Mouse (Mus musculus) liver, embryonic 11.5 days (tissue): Measurements from ENCODE around the gene Pdzph1. TPM values are rescaled to one million over a fixed set of nuclear protein-coding genes. Genes with fewer than 3 reads are reported as not detected.
A peak's percentile ranks its signal among the peaks of the same experiment; 100 is the strongest.

Source experiments
- ATAC-seq: fragments of 200-750 bp; cut with Nextera tagmentation; replicated peaks from 2 replicates; pipeline ENCODE4 v1.8.0; 2017; ENCODE audit warnings: moderate number of reproducible peaks, mild to moderate bottlenecking, moderate TSS enrichment, moderate library complexity; ENCODE audit not compliant: low FRiP score
- DNase-seq: peaks from one replicate; pipeline ENCODE4 v3.0.0-alpha.2; 2017; ENCODE audit warnings: low spot score
- H3K27ac ChIP-seq: fragments of 300-500 bp; sonication (generic); 2 replicates; pipeline ENCODE4 v1.5.1; 2014; ENCODE audit warnings: mild to moderate bottlenecking, low read depth, low read length, control low read depth
- H3K27me3 ChIP-seq: fragments of 300-500 bp; sonication (generic); replicated peaks from 2 replicates; pipeline ENCODE4 v1.6.1; 2014; ENCODE audit warnings: low read length, mixed read lengths; ENCODE audit not compliant: control insufficient read depth, insufficient read depth
- H3K36me3 ChIP-seq: fragments of 300-500 bp; sonication (generic); 2 replicates; pipeline ENCODE4 v1.6.1; 2014; ENCODE audit warnings: mild to moderate bottlenecking, low read length, moderate library complexity, mixed read lengths; ENCODE audit not compliant: control insufficient read depth, insufficient read depth
- H3K4me1 ChIP-seq: fragments of 300-500 bp; sonication (generic); replicated peaks from 2 replicates; pipeline ENCODE4 v1.6.1; 2014; ENCODE audit warnings: low read length, mixed read lengths; ENCODE audit not compliant: control insufficient read depth, insufficient read depth
- H3K4me2 ChIP-seq: fragments of 300-500 bp; sonication (generic); 2 replicates; pipeline ENCODE4 v1.6.1; 2014; ENCODE audit warnings: mild to moderate bottlenecking, control low read depth, moderate library complexity
- H3K4me3 ChIP-seq: fragments of 300-500 bp; sonication (generic); 2 replicates; pipeline ENCODE4 v1.5.1; 2014; ENCODE audit warnings: low read depth, low read length, control low read depth
- H3K9ac ChIP-seq: fragments of 300-500 bp; sonication (generic); 2 replicates; pipeline ENCODE4 v1.6.1; 2014; ENCODE audit warnings: low read depth, low read length, control low read depth
- H3K9me3 ChIP-seq: fragments of 300-500 bp; sonication (generic); 2 replicates; pipeline ENCODE4 v1.6.1; 2016; ENCODE audit warnings: low read length, inconsistent platforms, mixed read lengths; ENCODE audit not compliant: control insufficient read depth
- WGBS: fragments of 180-500 bp; shearing (Covaris S2); extraction: QIAGEN DNeasy Blood & Tissue Kit; methylation state at CpG from one replicate; pipeline ENCODE4 v1.1.7; 2014; 5-methylcytosine and 5-hydroxymethylcytosine counted together
- polyA plus RNA-seq: library from polyadenylated mRNA; unstranded; fragments of >200 nt; fragmentation: Nextera tagmentation; extraction: Ambion mirVana; gene quantifications from 2 replicates; pipeline ENCODE4 v1.2.1, GENCODE M21; 2014

The Pdzph1 gene
- polyA plus RNA-seq, 1 experiment from 2014 or later, result 0.51 TPM

GRCm38 (mm10) chr17:58932279-58932982 is 58.7 kb downstream of the Pdzph1 start:
- peak; percentile 43; the same call in 1 of the 2 replicates for ATAC-seq
- no peaks in the 10 kb centered on the region for H3K27me3 ChIP-seq
- no peak overlapping the region for H3K4me2 ChIP-seq

GRCm38 (mm10) chr17:58924754-58925546 is 66.2 kb downstream of the Pdzph1 start:
- 34% methylated on average over 10 of the region's 10 CpGs for WGBS
- Histone ChIP-seq H3K9ac (no peak overlapping the region), H3K4me1 (peaks cover 27% of the 10 kb centered on the region), H3K9me3 (no peaks in the 10 kb centered on the region), H3K27me3 (no peaks in the 10 kb centered on the region), H3K4me2 (peak overlapping the region; percentile 53), H3K36me3 (no peaks in the 10 kb centered on the region), H3K27ac (peak overlapping the region; percentile 79), H3K4me3 (no peak overlapping the region)
- DNase-seq (no peak), ATAC-seq (peak; percentile 96)

More at GRCm38 (mm10) chr17:58932279-58932982, 58.7 kb downstream of the Pdzph1 start:
- WGBS, result 18% methylated on average over 2 of the region's 2 CpGs
- no peak overlapping the region for H3K27ac ChIP-seq
- H3K9ac ChIP-seq, result no peak overlapping the region
- H3K4me1 ChIP-seq, result peaks cover 2% of the 10 kb centered on the region; the same call in 1 of the 2 replicates
- H3K36me3 ChIP-seq, result no peaks in the 10 kb centered on the region
- H3K9me3 ChIP-seq, result no peaks in the 10 kb centered on the region
- no peak overlapping the region for H3K4me3 ChIP-seq
- DNase-seq, result no peak

GRCm38 (mm10) chr17:58923901-58924476 is 67.2 kb downstream of the Pdzph1 start:
- H3K9me3 ChIP-seq, result no peaks in the 10 kb centered on the region
- H3K4me1 ChIP-seq, result peaks cover 27% of the 10 kb centered on the region
- peak overlapping the region; percentile 53 for H3K4me2 ChIP-seq
- no peak overlapping the region for H3K4me3 ChIP-seq
- H3K36me3 ChIP-seq, result no peaks in the 10 kb centered on the region
- ATAC-seq (peak; percentile 29; the same call in 1 of the 2 replicates), DNase-seq (no peak)
- 50% methylated on average over 11 of the region's 11 CpGs for WGBS
- no peak overlapping the region for H3K27ac ChIP-seq
- no peaks in the 10 kb centered on the region for H3K27me3 ChIP-seq
- H3K9ac ChIP-seq, result no peak overlapping the region

- Histone ChIP-seq H3K27me3 (no peaks in the 10 kb centered on the region), H3K4me1 (peaks cover 27% of the 10 kb centered on the region), H3K4me2 (no peak overlapping the region), H3K36me3 (no peaks in the 10 kb centered on the region), H3K4me3 (no peak overlapping the region), H3K9me3 (no peaks in the 10 kb centered on the region), H3K27ac (no peak overlapping the region), H3K9ac (no peak overlapping the region)
- 74% methylated on average over 7 of the region's 7 CpGs for WGBS
- DNase-seq (no peak), ATAC-seq (no peak)
These were observed 67.8 kb downstream of the Pdzph1 start for GRCm38 (mm10) chr17:58923316-58923866.

- H3K4me1 ChIP-seq, result peaks cover 27% of the 10 kb centered on the region
- no peak for DNase-seq
- 34% methylated on average over 2 of the region's 2 CpGs for WGBS
- H3K36me3 ChIP-seq, result no peaks in the 10 kb centered on the region
- no peak overlapping the region for H3K4me2 ChIP-seq
- peak; percentile 46; the same call in 1 of the 2 replicates for ATAC-seq
- H3K27me3 ChIP-seq, result no peaks in the 10 kb centered on the region
- H3K9ac ChIP-seq, result no peak overlapping the region
- H3K4me3 ChIP-seq, result no peak overlapping the region
- H3K27ac ChIP-seq, result no peak overlapping the region
- H3K9me3 ChIP-seq, result no peaks in the 10 kb centered on the region
These were observed 68.4 kb downstream of the Pdzph1 start for GRCm38 (mm10) chr17:58922821-58923220.

- DNase-seq (no peak), ATAC-seq (no peak)
- no peak overlapping the region for H3K4me3 ChIP-seq
- no peak overlapping the region for H3K9ac ChIP-seq
- 79% methylated on average over 4 of the region's 4 CpGs for WGBS
- H3K36me3 ChIP-seq, result no peaks in the 10 kb centered on the region
- peaks cover 16% of the 10 kb centered on the region for H3K4me1 ChIP-seq
- no peaks in the 10 kb centered on the region for H3K27me3 ChIP-seq
- H3K4me2 ChIP-seq, result no peak overlapping the region
- H3K9me3 ChIP-seq, result no peaks in the 10 kb centered on the region
- H3K27ac ChIP-seq, result no peak overlapping the region
These were observed 71.2 kb downstream of the Pdzph1 start for GRCm38 (mm10) chr17:58919927-58920326.

GRCm38 (mm10) chr17:58919061-58919460 is 72.1 kb downstream of the Pdzph1 start:
- Histone ChIP-seq H3K27me3 (no peaks in the 10 kb centered on the region), H3K9me3 (no peaks in the 10 kb centered on the region), H3K36me3 (no peaks in the 10 kb centered on the region), H3K4me3 (no peak overlapping the region), H3K27ac (no peak overlapping the region), H3K4me1 (peaks cover 11% of the 10 kb centered on the region), H3K9ac (no peak overlapping the region), H3K4me2 (peak overlapping the region; percentile 20; the same call in 1 of the 2 replicates)
- DNase-seq (no peak), ATAC-seq (peak; percentile 77)
- WGBS, result 15% methylated on average over 8 of the region's 8 CpGs

GRCm38 (mm10) chr17:58918539-58918938 is 72.6 kb downstream of the Pdzph1 start:
- WGBS, result 76% methylated on average over 3 of the region's 3 CpGs

More at GRCm38 (mm10) chr17:58918539-58918938, 72.6 kb downstream of the Pdzph1 start:
- no peak overlapping the region for H3K9ac ChIP-seq
- no peak overlapping the region for H3K4me2 ChIP-seq
- no peaks in the 10 kb centered on the region for H3K9me3 ChIP-seq
- no peak overlapping the region for H3K4me3 ChIP-seq
- ATAC-seq (no peak), DNase-seq (no peak)
- H3K4me1 ChIP-seq, result peaks cover 7% of the 10 kb centered on the region
- H3K27ac ChIP-seq, result no peak overlapping the region
- no peaks in the 10 kb centered on the region for H3K27me3 ChIP-seq
- no peaks in the 10 kb centered on the region for H3K36me3 ChIP-seq
